Mouse (Mus musculus): ENCODE measurements at regions not wholly inside any gene's neighbourhood (a gene's known extent, or its start where the extent isn't known, plus 50 kb on each side); places are given as distances from the start of the nearest gene placed in this dataset.

DNA sequence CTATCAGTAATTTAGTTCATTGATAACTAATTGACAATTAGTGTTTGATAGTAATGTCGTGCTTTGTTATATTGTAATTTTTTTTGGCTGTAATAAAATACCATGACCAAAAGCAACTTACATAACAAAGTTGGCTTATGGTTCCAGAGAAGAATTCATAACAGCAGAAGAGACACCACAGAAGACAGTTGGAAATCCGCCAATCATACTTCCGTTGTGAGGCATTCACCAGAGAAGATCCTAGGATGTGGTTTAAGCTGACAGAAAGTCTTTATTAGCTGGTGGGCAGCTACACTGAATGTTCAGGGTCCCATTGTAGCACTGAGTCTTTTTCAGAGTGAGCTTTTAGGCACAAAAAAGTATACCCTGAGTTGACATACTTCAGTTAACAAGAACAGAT lies 109.9 kb downstream of the Sec23a start:
- H3K4me3 ChIP-seq (replicated peaks; ENCODE audit: low read length): no peak overlapping the region
- H3K4me1 ChIP-seq (replicated peaks; ENCODE audit: low read depth, low read length): no peaks in the 10 kb centered on the region
- no peaks in the 10 kb centered on the region for H3K27me3 ChIP-seq (ENCODE audit: insufficient read depth, low read length)
- TF ChIP-seq CTCF (conservative IDR thresholded peaks at IDR 0.05; ENCODE audit: low read length) (no peak), POU5F1 (IDR thresholded peaks at IDR 0.05; ENCODE audit: borderline replicate concordance, low read length) (no peak), NANOG (IDR thresholded peaks at IDR 0.05; ENCODE audit: borderline replicate concordance, low read length) (no peak)
- no peaks in the 10 kb centered on the region for H3K36me3 ChIP-seq (ENCODE audit: insufficient read depth, low read length)
- no peaks in the 10 kb centered on the region for H3K9me3 ChIP-seq (ENCODE audit: low read length)

DNA sequence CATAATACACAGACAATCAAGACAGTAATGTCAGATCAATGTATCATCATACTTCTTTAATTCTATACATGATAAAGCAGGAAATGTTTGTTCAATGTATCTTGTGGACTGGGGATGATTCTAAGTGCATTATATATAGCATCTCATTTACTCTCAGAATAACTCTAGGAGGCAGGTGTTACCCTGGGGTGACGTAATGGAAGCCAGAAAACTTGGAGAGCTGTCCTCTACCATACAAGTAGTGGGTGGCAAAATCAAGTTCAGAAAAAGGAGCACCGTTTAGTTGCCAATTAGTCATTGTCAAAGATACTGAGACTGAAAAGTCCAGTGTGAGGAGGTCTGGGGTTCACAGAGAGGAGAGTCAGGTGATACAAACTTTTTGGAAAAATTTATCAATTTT lies 136.0 kb downstream of the Sec23a start:
- H3K27me3 ChIP-seq (ENCODE audit: insufficient read depth, low read length): no peaks in the 10 kb centered on the region

GRCm38 (mm10) chr12:58872465-58872864 lies 139.4 kb downstream of the Sec23a start:
- Histone ChIP-seq H3K4me3 (replicated peaks; ENCODE audit: low read length) (no peak overlapping the region), H3K36me3 (ENCODE audit: insufficient read depth, low read length) (no peaks in the 10 kb centered on the region), H3K9me3 (ENCODE audit: low read length) (no peaks in the 10 kb centered on the region), H3K4me1 (replicated peaks; ENCODE audit: low read depth, low read length) (no peaks in the 10 kb centered on the region), H3K27me3 (ENCODE audit: insufficient read depth, low read length) (no peaks in the 10 kb centered on the region)
- no peak for TF ChIP-seq NANOG (IDR thresholded peaks at IDR 0.05; ENCODE audit: borderline replicate concordance, low read length)
- TF ChIP-seq CTCF (conservative IDR thresholded peaks at IDR 0.05; ENCODE audit: low read length): no peak
- TF ChIP-seq POU5F1 (IDR thresholded peaks at IDR 0.05; ENCODE audit: borderline replicate concordance, low read length): no peak

More for the DNA sequence above, 136.0 kb downstream of the Sec23a start:
- Histone ChIP-seq H3K4me3 (replicated peaks; ENCODE audit: low read length) (no peak overlapping the region), H3K4me1 (replicated peaks; ENCODE audit: low read depth, low read length) (no peaks in the 10 kb centered on the region), H3K36me3 (ENCODE audit: insufficient read depth, low read length) (no peaks in the 10 kb centered on the region), H3K9me3 (ENCODE audit: low read length) (no peaks in the 10 kb centered on the region)
- TF ChIP-seq CTCF (conservative IDR thresholded peaks at IDR 0.05; ENCODE audit: low read length) (no peak), POU5F1 (IDR thresholded peaks at IDR 0.05; ENCODE audit: borderline replicate concordance, low read length) (no peak), NANOG (IDR thresholded peaks at IDR 0.05; ENCODE audit: borderline replicate concordance, low read length) (no peak)

DNA sequence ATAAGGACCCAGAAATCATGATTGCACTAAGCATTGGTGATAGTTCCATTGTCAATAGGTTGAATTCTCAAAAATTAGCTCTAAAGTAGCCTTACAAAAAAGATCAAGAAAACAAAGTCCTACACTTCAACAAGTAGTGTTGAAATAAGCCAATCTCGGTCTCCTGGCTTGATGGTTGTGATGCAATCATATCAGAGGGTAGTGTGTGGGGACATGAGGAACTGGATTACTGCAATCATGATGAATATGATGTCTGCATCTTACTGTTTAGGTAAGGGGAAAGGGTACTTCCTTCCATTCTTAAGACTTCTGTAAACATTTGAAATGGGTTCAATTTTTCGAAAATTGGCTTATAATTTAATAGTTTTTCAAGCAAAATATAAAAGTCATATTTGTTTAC lies 155.3 kb downstream of the Sec23a start:
- Histone ChIP-seq H3K4me3 (replicated peaks; ENCODE audit: low read length) (no peak overlapping the region), H3K27me3 (ENCODE audit: insufficient read depth, low read length) (no peaks in the 10 kb centered on the region), H3K9me3 (ENCODE audit: low read length) (0 out of 2 replicates have a peak, but pooled peaks cover 3% of the 10 kb centered on the region), H3K36me3 (ENCODE audit: insufficient read depth, low read length) (no peaks in the 10 kb centered on the region), H3K4me1 (replicated peaks; ENCODE audit: low read depth, low read length) (0 out of 2 replicates have a peak, but pooled peaks cover 2% of the 10 kb centered on the region)
- TF ChIP-seq NANOG (IDR thresholded peaks at IDR 0.05; ENCODE audit: borderline replicate concordance, low read length) (no peak), POU5F1 (IDR thresholded peaks at IDR 0.05; ENCODE audit: borderline replicate concordance, low read length) (no peak), CTCF (conservative IDR thresholded peaks at IDR 0.05; ENCODE audit: low read length) (no peak)

GRCm38 (mm10) chr12:58851677-58852385 lies 160.0 kb downstream of the Sec23a start:
- TF ChIP-seq CTCF (conservative IDR thresholded peaks at IDR 0.05; ENCODE audit: low read length) (no peak), POU5F1 (IDR thresholded peaks at IDR 0.05; ENCODE audit: borderline replicate concordance, low read length) (no peak)
- 0 out of 2 replicates have a peak, but pooled peaks cover 2% of the 10 kb centered on the region for H3K4me1 ChIP-seq (replicated peaks; ENCODE audit: low read depth, low read length)
- no peak overlapping the region for H3K4me3 ChIP-seq (replicated peaks; ENCODE audit: low read length)
- no peaks in the 10 kb centered on the region for H3K9me3 ChIP-seq (ENCODE audit: low read length)
- H3K36me3 ChIP-seq (ENCODE audit: insufficient read depth, low read length): no peaks in the 10 kb centered on the region
- no peaks in the 10 kb centered on the region for H3K27me3 ChIP-seq (ENCODE audit: insufficient read depth, low read length)

- no peak for TF ChIP-seq POU5F1 (IDR thresholded peaks at IDR 0.05; ENCODE audit: borderline replicate concordance, low read length)
- no peak for TF ChIP-seq NANOG (IDR thresholded peaks at IDR 0.05; ENCODE audit: borderline replicate concordance, low read length)
- no peak for TF ChIP-seq CTCF (conservative IDR thresholded peaks at IDR 0.05; ENCODE audit: low read length)
- Histone ChIP-seq H3K9me3 (ENCODE audit: low read length) (no peaks in the 10 kb centered on the region), H3K36me3 (ENCODE audit: insufficient read depth, low read length) (no peaks in the 10 kb centered on the region), H3K27me3 (ENCODE audit: insufficient read depth, low read length) (no peaks in the 10 kb centered on the region), H3K4me3 (replicated peaks; ENCODE audit: low read length) (no peak overlapping the region), H3K4me1 (replicated peaks; ENCODE audit: low read depth, low read length) (no peaks in the 10 kb centered on the region)
Observed at GRCm38 (mm10) chr12:58829656-58830055, 182.2 kb downstream of the Sec23a start.

- no peak for TF ChIP-seq NANOG (IDR thresholded peaks at IDR 0.05; ENCODE audit: borderline replicate concordance, low read length)
- TF ChIP-seq POU5F1 (IDR thresholded peaks at IDR 0.05; ENCODE audit: borderline replicate concordance, low read length): no peak
- no peak for TF ChIP-seq CTCF (conservative IDR thresholded peaks at IDR 0.05; ENCODE audit: low read length)
- no peaks in the 10 kb centered on the region for H3K27me3 ChIP-seq (ENCODE audit: insufficient read depth, low read length)
Observed at GRCm38 (mm10) chr12:58827864-58828263, 184.0 kb downstream of the Sec23a start.

GRCm38 (mm10) chr12:58825139-58825921 lies 186.5 kb downstream of the Sec23a start:
- no peak overlapping the region for H3K4me3 ChIP-seq (replicated peaks; ENCODE audit: low read length)
- no peaks in the 10 kb centered on the region for H3K4me1 ChIP-seq (replicated peaks; ENCODE audit: low read depth, low read length)
- H3K9me3 ChIP-seq (ENCODE audit: low read length): no peaks in the 10 kb centered on the region
- TF ChIP-seq NANOG (IDR thresholded peaks at IDR 0.05; ENCODE audit: borderline replicate concordance, low read length) (no peak), POU5F1 (IDR thresholded peaks at IDR 0.05; ENCODE audit: borderline replicate concordance, low read length) (no peak), CTCF (conservative IDR thresholded peaks at IDR 0.05; ENCODE audit: low read length) (no peak)
- no peaks in the 10 kb centered on the region for H3K27me3 ChIP-seq (ENCODE audit: insufficient read depth, low read length)
- H3K36me3 ChIP-seq (ENCODE audit: insufficient read depth, low read length): no peaks in the 10 kb centered on the region

More at GRCm38 (mm10) chr12:58827864-58828263, 184.0 kb downstream of the Sec23a start:
- no peak overlapping the region for H3K4me3 ChIP-seq (replicated peaks; ENCODE audit: low read length)
- no peaks in the 10 kb centered on the region for H3K36me3 ChIP-seq (ENCODE audit: insufficient read depth, low read length)
- H3K4me1 ChIP-seq (replicated peaks; ENCODE audit: low read depth, low read length): no peaks in the 10 kb centered on the region
- H3K9me3 ChIP-seq (ENCODE audit: low read length): no peaks in the 10 kb centered on the region

Measured in E14TG2a.4 (cell line).